Mouse (Mus musculus): ENCODE measurements around the gene Ror1.

DNA sequence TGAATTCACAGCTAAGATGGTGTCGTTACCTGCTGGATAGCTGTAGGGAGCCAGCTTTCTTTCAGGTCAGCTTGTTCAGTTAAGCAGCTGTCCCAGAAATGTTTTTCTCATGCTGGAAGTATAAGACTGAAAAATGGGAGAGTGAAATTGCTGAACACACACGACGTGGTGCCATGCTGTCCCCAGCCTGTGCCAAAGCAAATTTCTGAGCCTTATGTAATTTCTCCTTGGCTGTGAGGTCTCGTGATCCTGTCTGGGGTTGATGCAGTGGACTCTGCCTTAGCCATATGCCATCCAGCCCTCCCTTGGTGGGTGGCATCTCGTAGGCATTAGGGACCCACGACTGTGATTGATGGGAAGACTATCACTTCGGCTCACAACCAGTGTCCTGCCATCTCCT is 180.9 kb downstream of the Ror1 start:
- no peak for TF ChIP-seq HCFC1 (IDR thresholded peaks at IDR 0.05; ENCODE audit: borderline replicate concordance, insufficient read depth, low read length)
- TF ChIP-seq MAFK (IDR thresholded peaks at IDR 0.05; ENCODE audit: insufficient read depth, low read depth, low read length), result no peak
- TF ChIP-seq CHD2 (IDR thresholded peaks at IDR 0.05; ENCODE audit: low read depth, low read length), result no peak
